Mouse (Mus musculus) brown adipose tissue, adult 24 weeks (tissue): ENCODE results near the gene Cxcl9. TPM values are rescaled to one million over a fixed set of nuclear protein-coding genes. Genes with fewer than 3 reads are reported as not detected.

Experiments
- H3K27ac ChIP-seq: fragments of 200-500 bp; replicated peaks from 2 replicates; pipeline ENCODE4 v1.5.1; 2012; ENCODE audit warnings: low read depth, mild to moderate bottlenecking, low read length
- H3K4me1 ChIP-seq: fragments of 200-500 bp; 2 replicates; pipeline ENCODE4 v1.6.1; 2012; ENCODE audit warnings: low read length, mixed read lengths; ENCODE audit not compliant: control insufficient read depth, insufficient read depth, insufficient read length
- H3K4me3 ChIP-seq: fragments of 200-500 bp; 2 replicates; pipeline ENCODE4 v1.5.1; 2012; ENCODE audit warnings: low read depth, mild to moderate bottlenecking, low read length, moderate library complexity; ENCODE audit not compliant: insufficient read depth
- polyA plus RNA-seq: library from polyadenylated mRNA; stranded (reverse); fragments of >200 nt; gene quantifications from 2 replicates; pipeline ENCODE4 v1.2.4, GENCODE M21; 2012; ENCODE audit not compliant: missing spikeins, insufficient read depth, insufficient read length

Gene Cxcl9
- polyA plus RNA-seq, 1 experiment, result 15.5 TPM

DNA sequence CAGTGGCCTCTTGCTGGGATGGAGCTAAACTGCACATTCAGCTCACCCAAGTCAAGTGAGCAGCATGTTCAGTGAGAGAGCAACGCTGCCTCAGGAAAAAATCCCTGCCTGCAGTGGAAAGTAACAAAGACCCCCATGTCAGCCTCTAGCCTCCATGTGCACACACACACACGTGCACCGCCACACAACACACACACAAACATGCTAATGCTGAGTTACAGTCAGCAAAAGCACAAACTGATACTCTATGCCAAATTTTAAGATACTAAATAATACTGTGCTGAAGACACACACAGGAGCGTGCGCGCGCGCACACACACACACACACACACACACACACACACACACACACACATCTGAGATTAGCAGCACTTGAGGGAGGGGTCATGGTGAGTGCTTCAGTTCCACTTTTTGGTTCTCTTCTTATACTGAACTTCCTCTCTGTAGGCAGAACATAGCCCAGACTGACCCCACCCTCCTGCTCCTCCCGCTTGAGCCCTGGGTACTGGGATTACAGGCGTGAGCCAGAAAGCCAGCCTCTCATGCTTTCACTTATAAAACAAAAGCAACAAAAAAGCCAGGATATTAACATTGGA is 48.8 kb downstream of the Cxcl9 start:
- Histone ChIP-seq H3K4me1 (peaks cover 4% of the 10 kb centered on the region; the same call in 1 of the 2 replicates), H3K4me3 (no peak overlapping the region), H3K27ac (0 out of 2 replicates have a peak overlapping the region, but pooled peaks have one; percentile 1)

DNA sequence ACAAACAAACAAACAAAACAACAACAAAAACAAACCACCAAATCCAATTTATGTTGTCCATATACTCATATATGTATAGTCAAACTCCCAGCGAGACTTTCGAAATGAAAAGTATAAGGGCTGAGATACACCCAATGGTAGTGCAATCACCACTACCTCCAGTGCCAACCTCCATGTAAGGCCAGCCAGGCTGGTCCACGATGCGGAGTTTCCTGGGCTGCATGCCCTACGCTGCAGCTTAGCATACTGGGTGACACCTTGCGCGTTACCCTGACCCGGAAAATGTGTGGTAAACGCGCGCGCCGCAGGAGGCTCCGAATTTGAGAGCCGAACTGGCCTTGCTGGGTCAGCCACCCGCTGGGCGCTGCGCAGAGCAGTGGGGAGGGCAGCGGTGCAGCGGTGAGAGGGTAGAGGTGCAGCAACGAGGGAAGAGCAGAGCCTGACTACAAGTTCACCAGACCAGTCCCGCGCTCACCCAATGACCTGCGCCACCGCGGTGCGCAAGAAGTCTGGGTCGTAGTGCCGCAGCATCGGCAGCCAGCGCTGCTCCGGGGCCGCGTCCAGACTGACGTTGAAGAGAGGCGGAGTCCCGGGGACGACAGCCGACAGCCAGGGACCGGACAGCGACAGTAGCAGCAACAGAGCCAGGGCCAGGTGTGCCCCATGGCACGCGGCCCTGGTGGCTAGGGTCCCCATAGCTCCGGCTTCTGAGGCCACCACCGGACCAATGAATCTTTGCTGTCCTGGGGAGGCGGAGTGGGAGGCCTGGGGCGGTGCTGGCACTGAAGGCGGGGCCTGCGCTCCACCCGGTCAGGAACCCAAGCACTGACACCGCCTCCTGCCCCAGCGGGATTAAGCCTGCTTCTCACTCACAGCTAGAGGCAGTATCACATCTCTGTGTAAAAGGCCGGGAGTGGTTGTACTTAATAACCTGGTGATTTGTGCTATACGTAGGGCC is 50.2 kb downstream of the Cxcl9 start, which contains the start of gene Naaa:
Gene Naaa, minus strand, starts transcription at position 734 of the 958 bp plus-strand sequence.
- Histone ChIP-seq H3K27ac (peak within 1 kb of the TSS; percentile 61), H3K4me3 (peak within 1 kb of the TSS; percentile 88), H3K4me1 (no peaks in the 10 kb centered on the region)

Other genes with a start within 250 kb of the Cxcl9 start
- gene G3bp2, start 244.4 kb downstream of the Cxcl9 start, polyA plus RNA-seq, result 59.2 and 82.6 TPM in 2 replicates
- 36.8 and 41.5 TPM in 2 replicates for gene Uso1, start 190.1 kb downstream of the Cxcl9 start, polyA plus RNA-seq
- gene U90926, start 112.7 kb downstream of the Cxcl9 start, polyA plus RNA-seq, result not detected in 2 replicates
- gene Ppef2, start 71.8 kb downstream of the Cxcl9 start, polyA plus RNA-seq, result 0.99 TPM in 1 of 2 replicates, not detected in the other
- gene Naaa, start 49.9 kb downstream of the Cxcl9 start, polyA plus RNA-seq, result 18.1 and 22.8 TPM in 2 replicates
- 4.2 and 5.8 TPM in 2 replicates for gene Sdad1, start 17.6 kb downstream of the Cxcl9 start, polyA plus RNA-seq
- gene Art3, start 3.7 kb upstream of the Cxcl9 start, polyA plus RNA-seq, result 163 and 220 TPM in 2 replicates
- gene Cxcl10, start 20.8 kb upstream of the Cxcl9 start, polyA plus RNA-seq, result 2.7 TPM in 1 of 2 replicates, not detected in the other
- 20.3 and 20.9 TPM in 2 replicates for gene Nup54, start 107.1 kb upstream of the Cxcl9 start, polyA plus RNA-seq
- gene Scarb2, start 178.8 kb upstream of the Cxcl9 start, polyA plus RNA-seq, result 50.9 and 52.2 TPM in 2 replicates
- gene Fam47e, start 227.0 kb upstream of the Cxcl9 start, polyA plus RNA-seq, result not detected in 2 replicates